Mouse (Mus musculus) small intestine, adult 2 months (tissue): ENCODE measurements around the gene Aqp9. TPM values are rescaled to one million over a fixed set of nuclear protein-coding genes. Genes with fewer than 3 reads are reported as not detected.

ENCODE experiments used
- H3K27ac ChIP-seq: fragments of 200-500 bp; 2 replicates; pipeline ENCODE4 v1.5.1; 2012; ENCODE audit warnings: low read depth, low read length, control low read depth, inconsistent platforms; ENCODE audit not compliant: insufficient read depth
- H3K27me3 ChIP-seq: fragments of 200-500 bp; 2 replicates; pipeline ENCODE4 v1.6.1; 2012; ENCODE audit warnings: mild to moderate bottlenecking, moderate library complexity, low read length, inconsistent platforms; ENCODE audit not compliant: control insufficient read depth, insufficient read depth
- H3K36me3 ChIP-seq: fragments of 200-500 bp; 2 replicates; pipeline ENCODE4 v1.6.1; 2012; ENCODE audit warnings: mild to moderate bottlenecking, low read length, control low read depth, inconsistent platforms; ENCODE audit not compliant: control insufficient read depth, insufficient read depth
- H3K4me1 ChIP-seq: fragments of 200-500 bp; 2 replicates; pipeline ENCODE4 v1.6.1; 2012; ENCODE audit warnings: low read length, inconsistent platforms, mixed read lengths; ENCODE audit not compliant: control insufficient read depth, insufficient read depth, insufficient read length
- H3K4me3 ChIP-seq: fragments of 200-500 bp; 2 replicates; pipeline ENCODE4 v1.5.1; 2012; ENCODE audit warnings: low read depth, mild to moderate bottlenecking, control low read depth, inconsistent platforms, low read length, moderate library complexity
- CTCF ChIP-seq: fragments of 200-500 bp; IDR thresholded peaks from 2 replicates; pipeline ENCODE4 v1.5.1; 2012; ENCODE audit warnings: low read depth, mild to moderate bottlenecking, control low read depth, inconsistent platforms, low read length, moderate library complexity, mixed read lengths; ENCODE audit not compliant: insufficient replicate concordance, insufficient read length; ENCODE audit errors: extremely low read depth
- POLR2A ChIP-seq: fragments of 200-500 bp; IDR thresholded peaks from 2 replicates; pipeline ENCODE4 v1.6.1; 2012; ENCODE audit warnings: low read depth, mild to moderate bottlenecking, control low read depth, inconsistent platforms, low read length, moderate library complexity
- WGBS: fragments of 180-500 bp; shearing (Covaris S2); methylation state at CpG from one replicate; pipeline ENCODE4 v1.1.7; 2018; 5-methylcytosine and 5-hydroxymethylcytosine counted together
- polyA plus RNA-seq: library from polyadenylated mRNA; depleted of rRNA; stranded (reverse); fragments of >200 nt; gene quantifications from 2 replicates; pipeline ENCODE4 v1.2.3, GENCODE M21; 2012

Gene Aqp9
- polyA plus RNA-seq, 1 experiment: 0.06 TPM

GRCm38 (mm10) chr9:71185285-71185684 is 16.8 kb upstream of the Aqp9 start:
- Histone ChIP-seq H3K27ac (no peak overlapping the region), H3K36me3 (no peaks in the 10 kb centered on the region), H3K4me1 (no peaks in the 10 kb centered on the region), H3K4me3 (no peak overlapping the region), H3K27me3 (no peaks in the 10 kb centered on the region)
- no peak for TF ChIP-seq POLR2A
- TF ChIP-seq CTCF: no peak

GRCm38 (mm10) chr9:71179964-71180700 is 11.7 kb upstream of the Aqp9 start:
- Histone ChIP-seq H3K27me3 (no peaks in the 10 kb centered on the region), H3K36me3 (no peaks in the 10 kb centered on the region), H3K4me3 (no peak overlapping the region), H3K27ac (no peak overlapping the region), H3K4me1 (no peaks in the 10 kb centered on the region)
- 72% methylated on average over 8 of the region's 8 CpGs for WGBS
- TF ChIP-seq POLR2A (no peak), CTCF (no peak)

GRCm38 (mm10) chr9:71179276-71179896 is 10.9 kb upstream of the Aqp9 start:
- H3K27me3 ChIP-seq: no peaks in the 10 kb centered on the region
- 51% methylated on average over 6 of the region's 6 CpGs for WGBS
- H3K36me3 ChIP-seq: no peaks in the 10 kb centered on the region
- H3K27ac ChIP-seq: no peak overlapping the region
- TF ChIP-seq CTCF (no peak), POLR2A (no peak)
- no peaks in the 10 kb centered on the region for H3K4me1 ChIP-seq
- H3K4me3 ChIP-seq: no peak overlapping the region

- Histone ChIP-seq H3K27ac (no peak overlapping the region), H3K36me3 (no peaks in the 10 kb centered on the region), H3K4me3 (no peak overlapping the region), H3K27me3 (no peaks in the 10 kb centered on the region), H3K4me1 (no peaks in the 10 kb centered on the region)
- TF ChIP-seq POLR2A (no peak), CTCF (no peak)
- WGBS: 70% methylated on average over 1 of the region's 1 CpGs
These were observed 7.2 kb upstream of the Aqp9 start for GRCm38 (mm10) chr9:71175686-71176085.

GRCm38 (mm10) chr9:71174316-71174975 is 6.0 kb upstream of the Aqp9 start:
- Histone ChIP-seq H3K36me3 (no peaks in the 10 kb centered on the region), H3K4me1 (no peaks in the 10 kb centered on the region), H3K27ac (no peak overlapping the region), H3K27me3 (no peaks in the 10 kb centered on the region), H3K4me3 (no peak overlapping the region)
- WGBS: 59% methylated on average over 5 of the region's 5 CpGs
- no peak for TF ChIP-seq CTCF
- no peak for TF ChIP-seq POLR2A

GRCm38 (mm10) chr9:71173533-71173932 is 5.1 kb upstream of the Aqp9 start:
- WGBS: 67% methylated on average over 9 of the region's 9 CpGs
- H3K36me3 ChIP-seq: no peaks in the 10 kb centered on the region

GRCm38 (mm10) chr9:71167473-71168215 is 838 bp downstream of the Aqp9 start:
- Histone ChIP-seq H3K4me1 (no peaks in the 10 kb centered on the region), H3K27ac (no peak overlapping the region), H3K36me3 (no peaks in the 10 kb centered on the region), H3K4me3 (no peak overlapping the region), H3K27me3 (no peaks in the 10 kb centered on the region)
- TF ChIP-seq POLR2A (no peak), CTCF (no peak)
- WGBS: 43% methylated on average over 2 of the region's 2 CpGs

More at GRCm38 (mm10) chr9:71173533-71173932, 5.1 kb upstream of the Aqp9 start:
- Histone ChIP-seq H3K4me3 (no peak overlapping the region), H3K27ac (no peak overlapping the region), H3K27me3 (no peaks in the 10 kb centered on the region), H3K4me1 (no peaks in the 10 kb centered on the region)
- TF ChIP-seq POLR2A (no peak), CTCF (no peak)
